Mouse (Mus musculus) intestine, embryonic 15.5 days (tissue): Measurements from ENCODE around the gene Gdpd4. TPM values are rescaled to one million over a fixed set of nuclear protein-coding genes. Genes with fewer than 3 reads are reported as not detected.

Source experiments
- ATAC-seq: fragments of 200-750 bp; cut with Nextera tagmentation; 2 replicates; pipeline ENCODE4 v1.8.0; 2017; ENCODE audit warnings: moderate TSS enrichment, moderate library complexity
- H3K27ac ChIP-seq: fragments of 300-500 bp; sonication (generic); 2 replicates; pipeline ENCODE4 v1.5.1; 2015; ENCODE audit warnings: mild to moderate bottlenecking, inconsistent platforms
- H3K27me3 ChIP-seq: fragments of 300-500 bp; sonication (generic); replicated peaks from 2 replicates; pipeline ENCODE4 v1.6.1; 2015; ENCODE audit warnings: inconsistent platforms
- H3K36me3 ChIP-seq: fragments of 300-500 bp; sonication (generic); 2 replicates; pipeline ENCODE4 v1.6.1; 2015; ENCODE audit warnings: inconsistent platforms
- H3K4me1 ChIP-seq: fragments of 300-500 bp; sonication (generic); replicated peaks from 2 replicates; pipeline ENCODE4 v1.6.1; 2015; ENCODE audit warnings: inconsistent platforms
- H3K4me2 ChIP-seq: fragments of 300-500 bp; sonication (generic); replicated peaks from 2 replicates; pipeline ENCODE4 v1.6.1; 2015; ENCODE audit warnings: mild to moderate bottlenecking, inconsistent platforms
- H3K4me3 ChIP-seq: fragments of 300-500 bp; sonication (generic); replicated peaks from 2 replicates; pipeline ENCODE4 v1.5.1; 2015; ENCODE audit warnings: inconsistent platforms
- H3K9ac ChIP-seq: fragments of 300-500 bp; sonication (generic); 2 replicates; pipeline ENCODE4 v1.6.1; 2015; ENCODE audit warnings: inconsistent platforms
- H3K9me3 ChIP-seq: fragments of 300-500 bp; sonication (generic); 2 replicates; pipeline ENCODE4 v1.6.1; 2016; ENCODE audit warnings: inconsistent platforms
- WGBS: fragments of 180-500 bp; shearing (Covaris S2); methylation state at CpG from one replicate; pipeline ENCODE4 v1.1.7; 2015; 5-methylcytosine and 5-hydroxymethylcytosine counted together
- polyA plus RNA-seq: library from polyadenylated mRNA; unstranded; fragments of >200 nt; fragmentation: Nextera tagmentation; extraction: Ambion mirVana; gene quantifications from 2 replicates; pipeline ENCODE4 v1.2.1, GENCODE M21; 2015

The Gdpd4 gene
- polyA plus RNA-seq = not detected in 2 replicates

DNA sequence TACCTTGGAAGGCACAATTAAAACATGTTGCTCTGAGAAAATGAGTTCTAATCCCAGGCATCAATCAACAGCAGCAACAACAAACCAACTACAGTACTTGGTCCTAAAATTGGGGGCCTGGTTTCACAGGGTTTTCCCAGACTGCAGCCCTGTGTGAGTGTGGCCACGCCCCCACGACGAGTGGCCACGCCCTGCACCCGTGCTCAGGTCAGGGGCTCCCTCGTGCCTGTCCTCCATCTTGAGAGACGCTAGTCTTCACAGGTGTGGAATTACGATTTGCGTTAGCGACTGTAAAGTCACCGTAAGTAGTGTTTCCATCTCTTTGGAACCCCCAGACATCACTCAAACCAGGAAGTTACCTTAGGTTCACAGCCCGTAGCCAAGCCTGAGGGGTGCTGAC is at the start of gene Gdpd4:
Gdpd4 (plus strand) TSS at position 214 of the 400 bp plus-strand sequence.
- WGBS = 69% methylated on average over 12 of the region's 12 CpGs
- no peak for ATAC-seq
- H3K27ac ChIP-seq = no peak within 1 kb of the TSS
- no peaks in the 10 kb centered on the region for H3K36me3 ChIP-seq
- no peak within 1 kb of the TSS for H3K4me2 ChIP-seq
- no peaks in the 10 kb centered on the region for H3K27me3 ChIP-seq
- no peak within 1 kb of the TSS for H3K9ac ChIP-seq
- no peaks in the 10 kb centered on the region for H3K9me3 ChIP-seq
- no peak within 1 kb of the TSS for H3K4me3 ChIP-seq
- H3K4me1 ChIP-seq = no peaks in the 10 kb centered on the region

DNA sequence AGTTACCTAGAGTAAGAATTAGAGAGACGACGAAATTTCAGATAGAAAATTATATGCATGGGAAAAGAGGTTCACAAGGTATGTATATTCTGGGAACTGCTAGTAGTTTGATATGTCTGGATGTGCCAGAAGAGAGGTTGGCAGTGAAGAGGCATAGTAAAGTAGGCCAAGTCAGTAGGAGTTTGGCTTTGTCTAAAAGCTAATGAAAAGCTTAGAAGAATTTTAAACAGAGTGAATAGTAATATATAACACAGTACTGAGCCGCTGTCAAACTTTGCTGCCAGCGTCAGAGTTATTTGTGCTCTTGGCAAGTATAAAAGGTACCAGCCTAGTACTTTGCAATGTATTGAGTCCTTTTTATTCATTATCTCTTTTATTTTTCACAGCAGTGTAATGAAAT is 47.4 kb upstream of the Gdpd4 start:
- Histone ChIP-seq H3K4me3 (no peak overlapping the region), H3K4me1 (no peaks in the 10 kb centered on the region), H3K27ac (no peak overlapping the region), H3K9me3 (no peaks in the 10 kb centered on the region), H3K9ac (no peak overlapping the region), H3K36me3 (no peaks in the 10 kb centered on the region), H3K4me2 (no peak overlapping the region), H3K27me3 (no peaks in the 10 kb centered on the region)
- WGBS = 89% methylated on average over 4 of the region's 4 CpGs
- no peak for ATAC-seq

DNA sequence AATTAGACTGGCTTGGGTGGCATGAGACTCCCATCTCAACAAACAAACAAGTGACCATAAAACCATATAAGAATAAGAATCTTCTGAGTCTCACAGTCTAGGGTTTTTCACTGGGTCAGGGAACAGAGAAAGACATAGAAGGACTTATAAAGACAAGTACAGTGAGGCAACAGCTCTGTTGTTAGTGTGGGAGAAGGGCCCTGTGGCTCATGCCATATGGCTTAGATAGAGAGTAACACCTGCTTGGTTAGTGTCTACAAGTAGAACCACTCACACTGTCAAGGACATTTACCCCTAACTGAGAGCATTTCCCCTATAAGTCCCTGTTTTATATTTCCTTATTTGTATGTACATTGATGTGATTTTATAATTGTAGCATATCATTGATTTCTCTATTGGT is 46.4 kb upstream of the Gdpd4 start:
- Histone ChIP-seq H3K9ac (no peak overlapping the region), H3K4me2 (no peak overlapping the region), H3K36me3 (no peaks in the 10 kb centered on the region), H3K4me1 (no peaks in the 10 kb centered on the region), H3K27ac (no peak overlapping the region), H3K9me3 (no peaks in the 10 kb centered on the region), H3K27me3 (no peaks in the 10 kb centered on the region), H3K4me3 (no peak overlapping the region)
- ATAC-seq = no peak

GRCm38 (mm10) chr7:97877846-97878538 is 41.8 kb upstream of the Gdpd4 start:
- Histone ChIP-seq H3K36me3 (0 out of 2 replicates have a peak, but pooled peaks cover 2% of the 10 kb centered on the region), H3K27ac (no peak overlapping the region), H3K9ac (no peak overlapping the region), H3K4me1 (no peaks in the 10 kb centered on the region), H3K4me2 (no peak overlapping the region), H3K27me3 (no peaks in the 10 kb centered on the region), H3K4me3 (no peak overlapping the region), H3K9me3 (no peaks in the 10 kb centered on the region)
- 76% methylated on average over 7 of the region's 7 CpGs for WGBS
- no peak for ATAC-seq

GRCm38 (mm10) chr7:97911646-97912045 is 8.1 kb upstream of the Gdpd4 start:
- Histone ChIP-seq H3K4me3 (no peak overlapping the region), H3K9me3 (no peaks in the 10 kb centered on the region), H3K4me2 (no peak overlapping the region), H3K27ac (no peak overlapping the region), H3K27me3 (no peaks in the 10 kb centered on the region), H3K9ac (no peak overlapping the region), H3K4me1 (no peaks in the 10 kb centered on the region), H3K36me3 (no peaks in the 10 kb centered on the region; the same call in 1 of the 2 replicates)
- no peak for ATAC-seq
- WGBS = 82% methylated on average over 3 of the region's 3 CpGs

DNA sequence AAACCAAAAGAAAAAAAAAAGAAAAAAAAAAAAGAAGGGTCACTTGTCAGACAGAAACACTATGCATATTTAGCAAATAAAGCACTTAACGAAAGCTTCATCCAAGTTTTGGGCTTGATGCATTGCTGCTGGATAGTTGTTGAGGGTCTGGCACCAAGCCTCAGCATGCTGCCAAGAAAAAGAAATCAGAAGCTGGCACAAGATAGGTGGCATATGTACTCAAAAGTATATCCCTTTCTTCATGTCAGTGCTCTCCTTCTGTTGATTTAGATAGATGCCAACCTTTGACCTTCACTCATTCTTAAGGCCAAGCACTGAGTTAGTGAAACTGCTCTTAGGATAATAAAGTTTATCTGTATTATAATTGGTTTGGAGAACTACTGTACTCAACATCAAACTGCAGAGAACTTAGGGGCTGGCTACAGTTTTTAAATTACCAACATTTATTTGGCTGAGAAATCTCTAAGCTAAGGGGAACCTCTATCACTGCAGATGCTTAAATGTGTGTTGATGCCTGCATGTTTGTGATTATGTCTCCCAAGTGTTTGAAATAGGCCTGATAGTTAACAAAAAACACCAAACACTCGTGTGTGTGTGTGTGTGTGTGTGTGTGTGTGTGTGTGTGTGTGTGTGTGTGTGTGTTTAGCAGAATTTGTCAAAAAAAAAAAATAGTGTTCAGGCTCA is 4.8 kb upstream of the Gdpd4 start:
- Histone ChIP-seq H3K27ac (no peak overlapping the region), H3K4me1 (no peaks in the 10 kb centered on the region), H3K9me3 (no peaks in the 10 kb centered on the region), H3K4me3 (no peak overlapping the region), H3K27me3 (no peaks in the 10 kb centered on the region), H3K4me2 (no peak overlapping the region), H3K36me3 (no peaks in the 10 kb centered on the region), H3K9ac (no peak overlapping the region)
- no peak for ATAC-seq
- WGBS = 68% methylated on average over 2 of the region's 2 CpGs

DNA sequence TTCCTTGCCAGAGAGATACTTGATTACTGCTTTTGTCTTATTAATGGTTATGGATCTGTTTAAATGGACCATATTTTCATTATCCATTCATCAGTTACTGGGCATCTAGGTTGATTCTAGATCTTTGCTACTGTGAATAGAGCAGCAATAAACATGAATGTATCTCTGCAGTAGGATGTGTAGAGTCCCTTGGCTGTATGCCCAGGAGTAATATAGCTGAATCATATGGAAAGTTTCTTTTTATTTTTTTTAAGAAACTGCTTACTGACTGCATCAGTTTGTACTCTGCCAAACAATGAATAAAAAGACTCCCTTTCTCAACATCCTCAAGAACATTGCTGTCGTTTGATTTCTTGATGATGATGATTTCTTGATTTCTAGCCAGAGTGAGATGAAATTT is 6.1 kb downstream of the Gdpd4 start:
- H3K4me1 ChIP-seq = no peaks in the 10 kb centered on the region
- no peak overlapping the region for H3K27ac ChIP-seq
- WGBS = 40% methylated on average over 1 of the region's 1 CpGs
- H3K4me2 ChIP-seq = no peak overlapping the region
- H3K4me3 ChIP-seq = no peak overlapping the region
- no peak for ATAC-seq
- no peaks in the 10 kb centered on the region for H3K36me3 ChIP-seq
- no peaks in the 10 kb centered on the region for H3K27me3 ChIP-seq
- H3K9ac ChIP-seq = no peak overlapping the region
- no peaks in the 10 kb centered on the region for H3K9me3 ChIP-seq

DNA sequence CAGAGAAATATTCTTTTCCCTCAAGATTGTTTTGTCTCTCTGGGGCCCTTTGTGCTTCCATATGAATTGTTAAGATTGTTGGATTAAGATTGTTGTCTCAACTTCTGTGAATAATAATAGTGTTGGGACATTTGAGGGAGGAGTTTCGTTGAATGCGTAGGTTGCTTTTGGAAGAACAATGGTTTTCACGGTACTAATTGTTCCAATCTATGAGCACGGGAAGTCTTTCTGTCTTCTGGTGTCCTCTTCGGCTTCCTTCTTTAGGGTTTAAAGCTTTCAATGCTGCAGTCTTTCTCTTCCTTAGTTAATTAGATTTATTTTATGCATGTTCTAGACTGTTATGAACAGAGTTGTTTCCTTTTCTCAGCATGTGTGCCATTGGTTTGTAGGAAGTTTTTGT is 7.2 kb downstream of the Gdpd4 start:
- Histone ChIP-seq H3K27ac (no peak overlapping the region), H3K9me3 (no peaks in the 10 kb centered on the region), H3K27me3 (no peaks in the 10 kb centered on the region), H3K4me2 (no peak overlapping the region), H3K4me3 (no peak overlapping the region), H3K4me1 (no peaks in the 10 kb centered on the region), H3K36me3 (no peaks in the 10 kb centered on the region), H3K9ac (no peak overlapping the region)
- 93% methylated on average over 5 of the region's 5 CpGs for WGBS
- ATAC-seq = no peak

GRCm38 (mm10) chr7:97944485-97944884 is 24.7 kb downstream of the Gdpd4 start:
- Histone ChIP-seq H3K27me3 (no peaks in the 10 kb centered on the region), H3K9ac (no peak overlapping the region), H3K4me2 (no peak overlapping the region), H3K36me3 (no peaks in the 10 kb centered on the region), H3K4me3 (no peak overlapping the region), H3K4me1 (no peaks in the 10 kb centered on the region), H3K9me3 (no peaks in the 10 kb centered on the region), H3K27ac (no peak overlapping the region)
- ATAC-seq = no peak
- WGBS = 90% methylated on average over 1 of the region's 1 CpGs

- Histone ChIP-seq H3K9me3 (no peaks in the 10 kb centered on the region), H3K27me3 (no peaks in the 10 kb centered on the region), H3K36me3 (no peaks in the 10 kb centered on the region), H3K27ac (no peak overlapping the region), H3K4me3 (no peak overlapping the region), H3K9ac (no peak overlapping the region), H3K4me1 (no peaks in the 10 kb centered on the region), H3K4me2 (no peak overlapping the region)
- ATAC-seq = no peak
- 38% methylated on average over 4 of the region's 4 CpGs for WGBS
These were observed 52.7 kb downstream of the Gdpd4 start for GRCm38 (mm10) chr7:97972486-97972885.

- 22% methylated on average over 1 of the region's 1 CpGs for WGBS
- ATAC-seq = peak; percentile 61
- no peak overlapping the region for H3K4me2 ChIP-seq
- no peaks in the 10 kb centered on the region for H3K9me3 ChIP-seq
- no peaks in the 10 kb centered on the region for H3K4me1 ChIP-seq
- H3K27ac ChIP-seq = no peak overlapping the region
- no peaks in the 10 kb centered on the region for H3K27me3 ChIP-seq
- H3K9ac ChIP-seq = no peak overlapping the region
- no peaks in the 10 kb centered on the region for H3K36me3 ChIP-seq
- no peak overlapping the region for H3K4me3 ChIP-seq
These were observed 57.7 kb downstream of the Gdpd4 start for GRCm38 (mm10) chr7:97977463-97977862.

DNA sequence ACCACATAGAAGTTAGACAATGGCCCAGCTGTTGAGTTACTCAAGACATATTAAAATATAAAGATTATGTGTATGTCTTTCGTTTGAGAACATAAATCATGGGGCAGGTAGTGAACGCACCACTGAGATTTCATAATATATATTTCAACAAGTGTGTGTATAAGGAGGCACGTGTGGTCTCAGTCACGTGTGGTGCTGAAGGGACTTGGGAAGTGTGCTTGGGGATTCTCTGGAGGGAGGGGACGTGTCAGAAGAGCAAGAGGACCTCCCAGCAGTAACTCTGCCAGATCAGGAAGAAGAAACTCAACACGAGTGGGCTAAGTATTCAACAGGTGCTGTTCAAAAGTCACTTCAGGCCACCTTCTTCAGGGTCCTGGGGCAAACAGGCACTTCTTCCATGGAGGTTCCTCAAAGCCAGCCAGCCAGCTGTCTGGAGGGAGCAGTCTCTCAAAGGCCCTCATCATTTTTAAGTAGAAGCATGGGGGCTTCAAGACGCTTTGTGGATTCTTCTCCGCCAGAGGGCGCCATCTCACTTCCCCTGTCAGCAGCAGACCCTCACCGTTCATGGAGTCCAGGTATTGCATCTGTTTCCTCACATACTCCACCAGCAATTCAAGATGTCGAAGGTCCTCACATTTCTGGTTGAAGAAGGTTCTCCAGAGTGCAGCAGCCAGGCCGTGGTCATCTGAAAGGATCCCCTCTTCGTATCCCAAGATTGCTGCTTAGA is 64.5 kb downstream of the Gdpd4 start:
- no peaks in the 10 kb centered on the region for H3K9me3 ChIP-seq
- WGBS = 49% methylated on average over 13 of the region's 13 CpGs
- no peak overlapping the region for H3K27ac ChIP-seq
- no peak overlapping the region for H3K4me2 ChIP-seq
- ATAC-seq = no peak
- no peaks in the 10 kb centered on the region for H3K27me3 ChIP-seq
- no peak overlapping the region for H3K4me3 ChIP-seq
- no peaks in the 10 kb centered on the region for H3K4me1 ChIP-seq
- H3K9ac ChIP-seq = no peak overlapping the region
- no peaks in the 10 kb centered on the region for H3K36me3 ChIP-seq
